8 mouse cellular contexts compared by ENCODE assay signal in the genomic region with DNA sequence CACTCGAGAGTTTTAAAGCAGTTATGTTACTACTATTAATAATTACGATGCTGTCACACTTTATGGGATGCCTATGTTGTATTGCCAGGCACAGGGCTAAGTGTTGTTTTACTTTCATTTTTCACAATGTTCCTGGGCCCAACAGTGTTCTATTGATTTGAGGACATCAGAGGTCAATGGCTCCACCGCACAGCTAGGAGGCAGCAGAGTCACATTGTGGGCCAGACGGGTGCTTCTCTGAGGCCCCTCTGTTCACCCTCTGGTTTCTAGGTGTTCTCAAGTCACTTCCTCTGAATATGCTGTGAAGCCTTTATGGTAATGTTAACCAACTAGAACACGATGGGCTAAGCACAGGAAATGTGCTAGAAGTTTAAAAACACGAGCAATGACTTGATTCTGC. TPM values are rescaled to one million over a fixed set of nuclear protein-coding genes. Genes with fewer than 3 reads are reported as not detected.
DNase-seq lines count a peak whose midpoint lies in the region; ATAC-seq lines count a peak whose summit lies in the region.

No protein-coding gene starts in this region.

- intact Hi-C loops in left cerebral cortex, postnatal 36 days (cut with DNase I) = no loop called here

- ATAC-seq in megakaryocyte-erythroid progenitor cell, adult 5-6 weeks (replicated peaks; ENCODE audit: low FRiP score, low TSS enrichment, poor library complexity, severe bottlenecking) = peak; percentile 91

- DNase-seq in adrenal gland, postnatal 10 days = peak; percentile 11
- DNase-seq in adrenal gland, adult 2 months = no peak
- DNase-seq in 3134 (ENCODE audit: extremely low read depth, insufficient read length, low spot score) = peak; percentile 35
- peak; percentile 34 for DNase-seq in adipocyte (ENCODE audit: low spot score)
- DNase-seq in left cerebral cortex, adult 8-10 months (ENCODE audit: low spot score in 2 of 2) = no peak
- no peak for DNase-seq in heart, adult 8-10 months (ENCODE audit: low spot score)
- DNase-seq in left cerebral cortex, postnatal 36 days (ENCODE audit: low spot score in 2 of 2) = no peak

RNA-seq across cellular contexts. Expression of gene Stat1, which starts 18.7 kb away (rescaled TPM):
- 10 to 100 TPM; 42.6 to 52.4 TPM for total RNA-seq in adrenal gland, postnatal 10 days (2021)
- 100 to 1,000 TPM in 1 of 2 experiments, 10 to 100 TPM in 1; 79.2 to 131 TPM for total RNA-seq in adrenal gland, adult 2 months (2021)
- 97.2 and 127 TPM in 2 replicates for polyA plus RNA-seq in adrenal gland, adult 2 months (2012; rRNA removed)
- total RNA-seq in megakaryocyte-erythroid progenitor cell, adult 5-6 weeks (2014; fragmentation: Nextera tagmentation) = 28.0 and 45.6 TPM in 2 replicates
- 47.4 and 67.7 TPM in 2 replicates for total RNA-seq in megakaryocyte-erythroid progenitor cell, adult 5-6 weeks (2017)
- 10 to 100 TPM; 21.4 to 26.0 (median 23.8) TPM for total RNA-seq in left cerebral cortex, adult 8-10 months (2022)
- 10 to 100 TPM; 26.0 to 33.9 (median 26.9) TPM for total RNA-seq in heart, adult 8-10 months (2022)
- total RNA-seq in left cerebral cortex, postnatal 36 days (2021) = 10 to 100 TPM; 19.1 to 19.8 TPM

Comparison
In these comparisons a context has a peak if more than half of its experiments do, and no peak if none do; other contexts are left out.
1. DNase-seq: peak in adrenal gland, postnatal 10 days (single experiment), 3134 (single experiment) and adipocyte (single experiment); none in adrenal gland, adult 2 months (single experiment), left cerebral cortex, adult 8-10 months (0 of 2), heart, adult 8-10 months (single experiment) and left cerebral cortex, postnatal 36 days (0 of 2).